Mouse (Mus musculus): ENCODE measurements around the gene Oog4. TPM values are rescaled to one million over a fixed set of nuclear protein-coding genes. Genes with fewer than 3 reads are reported as not detected.
"Not testable (repeated sequence)": the region's sequence is repeated elsewhere in the genome, so short reads cannot be mapped to it uniquely, and the experiment has no call there.

Oog4 gene
- not detected in 2 replicates for polyA plus RNA-seq (2015; fragmentation: Nextera tagmentation; extraction: Ambion mirVana)

DNA sequence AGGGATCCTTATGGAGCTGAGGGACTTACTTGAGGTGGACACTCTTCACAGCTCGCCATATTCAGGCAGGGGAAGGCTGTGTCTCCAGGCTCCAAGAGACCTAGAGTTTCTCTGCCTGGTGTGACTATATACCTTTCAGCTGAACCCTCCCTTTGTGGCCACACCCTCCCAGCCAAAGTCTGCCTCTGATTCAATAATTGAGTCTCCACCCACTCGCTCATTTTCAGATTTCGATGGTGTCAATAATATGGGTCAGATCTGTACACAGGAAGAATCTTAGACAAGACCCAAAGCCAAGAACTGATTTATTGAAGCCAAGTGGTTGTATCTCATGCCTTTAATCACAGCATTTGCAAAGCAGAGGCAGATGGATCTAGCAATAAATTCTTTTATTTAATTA is at the start of gene Oog4:
Gene Oog4 (minus strand): TSS at position 101 of the 400 bp plus-strand sequence.
- Histone ChIP-seq H3K27ac (no peak within 1 kb of the TSS), H3K4me2 (no peak within 1 kb of the TSS), H3K4me1 (replicated peaks) (no peaks in the 10 kb centered on the region), H3K9me3 (replicated peaks) (no peaks in the 10 kb centered on the region), H3K9ac (no peak within 1 kb of the TSS), H3K27me3 (no peaks in the 10 kb centered on the region), H3K36me3 (no peaks in the 10 kb centered on the region), H3K4me3 (no peak within 1 kb of the TSS)
- WGBS, result 75% methylated on average over 3 of the region's 3 CpGs
- ATAC-seq (replicated peaks; ENCODE audit: insufficient number of reproducible peaks, insufficient read depth, low FRiP score, low read depth), result no peak

DNA sequence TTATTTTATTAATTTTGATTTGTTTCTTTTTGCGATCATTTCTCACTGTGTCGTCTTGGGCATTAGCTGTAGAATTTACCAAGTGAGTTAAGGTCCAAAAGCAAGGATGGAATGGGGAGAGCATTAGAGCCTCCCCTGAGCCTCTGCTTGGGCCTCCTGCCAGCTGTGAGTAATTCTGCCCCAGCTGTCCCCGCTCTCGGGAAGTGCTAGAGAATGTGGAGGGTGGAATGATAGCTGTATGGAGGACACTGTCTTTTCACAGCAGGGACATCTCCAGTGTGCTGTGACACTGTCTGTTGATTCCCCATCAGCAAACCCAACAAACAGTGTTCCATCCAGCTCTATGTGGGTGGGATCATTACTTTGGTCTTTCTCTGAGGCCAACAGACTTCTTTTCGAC is 23.4 kb downstream of the Oog4 start:
- H3K27ac ChIP-seq; H3K9ac ChIP-seq; H3K4me3 ChIP-seq; H3K9me3 ChIP-seq (replicated peaks); H3K4me2 ChIP-seq; ATAC-seq (replicated peaks; ENCODE audit: insufficient number of reproducible peaks, insufficient read depth, low FRiP score, low read depth); H3K36me3 ChIP-seq; H3K27me3 ChIP-seq; H3K4me1 ChIP-seq (replicated peaks): not testable (repeated sequence)
- 55% methylated on average over 5 of the region's 5 CpGs for WGBS

DNA sequence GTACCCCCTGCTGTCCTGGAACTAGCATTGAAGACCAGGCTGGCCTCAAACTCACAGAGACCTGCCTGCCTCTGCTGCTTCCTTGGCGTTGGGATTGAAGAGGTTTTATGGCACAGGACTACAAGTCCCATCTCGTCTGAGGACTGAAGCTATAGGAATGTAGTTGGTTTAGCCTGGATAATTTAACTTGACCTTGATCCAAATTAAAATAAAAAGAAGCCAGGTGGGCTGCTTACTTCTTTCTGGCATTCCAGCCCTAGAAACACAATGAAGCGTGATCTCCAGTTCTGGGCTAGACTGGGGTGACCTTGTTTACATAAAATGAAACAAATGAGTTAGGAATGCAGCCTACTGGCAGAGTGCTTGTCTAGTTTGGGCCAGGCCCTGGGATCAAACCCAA is 36.0 kb downstream of the Oog4 start:
- Histone ChIP-seq H3K4me3 (no peak overlapping the region), H3K4me2 (no peak overlapping the region), H3K9me3 (replicated peaks) (no peaks in the 10 kb centered on the region), H3K9ac (no peak overlapping the region), H3K27me3 (no peaks in the 10 kb centered on the region), H3K4me1 (replicated peaks) (peaks cover 8% of the 10 kb centered on the region), H3K27ac (no peak overlapping the region), H3K36me3 (peaks cover 44% of the 10 kb centered on the region)
- ATAC-seq (replicated peaks; ENCODE audit: insufficient number of reproducible peaks, insufficient read depth, low FRiP score, low read depth), result no peak
- 92% methylated on average over 3 of the region's 3 CpGs for WGBS

DNA sequence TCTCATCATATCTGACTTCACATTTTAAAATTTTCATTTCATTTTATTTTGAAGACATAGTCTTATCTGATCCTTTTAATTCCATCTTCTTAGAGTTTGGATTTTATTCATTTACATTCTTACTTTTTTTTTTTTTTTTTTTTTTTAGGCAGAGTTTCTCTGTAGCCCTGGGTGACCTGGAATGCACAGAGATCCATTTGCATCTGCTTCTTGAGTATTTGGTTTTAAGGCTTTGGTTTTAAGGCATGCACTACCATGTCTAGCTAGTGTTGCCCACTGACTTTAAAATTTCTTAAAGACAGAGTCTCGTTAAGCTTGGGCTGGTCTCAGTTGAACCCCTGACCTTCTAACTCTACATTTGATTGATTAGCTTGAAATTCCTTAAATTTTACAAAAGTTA is 36.5 kb downstream of the Oog4 start:
- Histone ChIP-seq H3K36me3 (peaks cover 39% of the 10 kb centered on the region), H3K9ac (no peak overlapping the region), H3K27ac (no peak overlapping the region), H3K9me3 (replicated peaks) (no peaks in the 10 kb centered on the region), H3K4me1 (replicated peaks) (peaks cover 8% of the 10 kb centered on the region), H3K27me3 (no peaks in the 10 kb centered on the region), H3K4me2 (no peak overlapping the region; the same call in 1 of the 2 replicates), H3K4me3 (no peak overlapping the region)
- ATAC-seq (replicated peaks; ENCODE audit: insufficient number of reproducible peaks, insufficient read depth, low FRiP score, low read depth), result no peak
- 92% methylated on average over 1 of the region's 1 CpGs for WGBS

DNA sequence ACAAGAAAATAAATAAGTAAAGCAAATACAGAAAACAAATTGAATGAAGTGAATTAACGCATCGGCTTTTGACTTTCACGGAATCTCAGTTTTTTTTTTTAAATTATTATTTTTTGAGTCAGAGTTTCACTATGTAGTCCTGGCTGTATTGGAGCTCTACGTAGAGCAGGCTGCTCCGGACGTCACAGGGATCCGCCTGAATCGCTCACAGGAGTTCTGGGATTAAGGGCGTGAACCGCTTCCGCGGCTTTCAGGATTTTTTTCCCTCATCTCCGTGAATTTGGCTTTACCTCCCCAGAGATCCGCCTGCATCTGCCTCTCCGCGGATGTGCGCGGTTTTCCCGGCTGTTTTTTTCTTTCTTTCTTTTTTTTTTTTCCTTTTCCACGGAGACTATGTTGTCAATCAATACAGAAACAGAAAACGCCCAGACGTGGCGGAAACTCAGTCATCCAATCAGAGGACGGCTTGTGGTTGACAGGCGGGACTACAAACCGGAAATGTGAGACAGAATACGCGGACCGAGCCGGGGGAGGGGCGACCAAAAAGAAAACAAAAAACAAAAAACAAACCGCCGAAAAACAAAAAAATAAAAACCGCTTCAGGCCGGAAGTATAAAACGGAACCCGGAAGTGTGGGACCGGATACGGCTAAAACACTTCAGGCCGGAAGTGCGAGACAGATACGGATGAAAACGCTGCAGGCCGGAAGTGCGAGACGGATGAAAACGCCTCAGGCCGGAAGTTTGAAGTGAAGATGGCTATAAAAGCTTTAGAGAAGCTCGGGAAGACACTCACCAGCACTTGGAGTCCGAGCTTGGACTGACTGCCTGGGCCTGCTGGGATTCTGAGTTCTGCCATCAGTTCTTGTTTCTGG is 37.7 kb downstream of the Oog4 start, which contains the start of gene Pramef8:
Gene Pramef8 (plus strand): TSS at position 208 of the 874 bp plus-strand sequence.
- H3K4me2 ChIP-seq, result peak within 1 kb of the TSS; percentile 66
- no peaks in the 10 kb centered on the region for H3K27me3 ChIP-seq
- peak within 1 kb of the TSS; percentile 81 for H3K4me3 ChIP-seq
- ATAC-seq (replicated peaks; ENCODE audit: insufficient number of reproducible peaks, insufficient read depth, low FRiP score, low read depth), result peak; percentile 89
- H3K27ac ChIP-seq, result peak within 1 kb of the TSS; percentile 90
- H3K36me3 ChIP-seq, result peaks cover 27% of the 10 kb centered on the region
- peak within 1 kb of the TSS; percentile 71 for H3K9ac ChIP-seq
- WGBS, result 1% methylated on average over 50 of the region's 50 CpGs
- H3K9me3 ChIP-seq (replicated peaks), result no peaks in the 10 kb centered on the region
- H3K4me1 ChIP-seq (replicated peaks), result peaks cover 8% of the 10 kb centered on the region

DNA sequence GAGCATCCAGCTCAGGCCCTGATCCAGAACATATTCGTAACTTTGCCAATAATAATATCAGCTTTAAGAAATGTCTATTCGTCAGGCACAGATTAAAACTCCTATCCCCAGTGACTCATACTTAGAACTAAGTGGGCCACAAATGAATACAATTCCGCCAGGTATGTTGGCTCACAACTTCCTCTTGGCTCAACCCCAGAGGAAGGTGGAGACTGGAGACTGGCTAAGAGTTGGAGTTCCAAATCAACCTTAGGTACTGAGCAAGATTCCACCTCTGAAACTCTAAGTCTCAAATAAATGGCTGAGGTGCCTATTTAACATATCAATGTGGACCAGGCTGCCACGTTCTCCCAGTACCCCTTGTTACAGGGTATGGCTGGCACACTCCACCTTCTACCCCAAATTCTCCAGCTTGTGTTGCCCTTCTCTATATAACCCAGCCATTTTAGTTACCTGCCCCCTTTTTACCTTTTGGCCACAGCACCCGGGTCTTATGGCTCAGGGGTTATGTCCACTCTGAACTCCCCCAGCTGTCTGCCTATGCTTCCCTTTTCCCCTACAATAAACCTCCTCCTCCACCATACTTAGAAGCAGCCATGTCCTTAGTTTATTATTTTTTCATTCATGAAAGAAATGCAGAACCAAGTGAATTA is 38.4 kb downstream of the Oog4 start:
- Histone ChIP-seq H3K4me2 (peak overlapping the region; percentile 66), H3K4me3 (peak overlapping the region; percentile 81), H3K4me1 (replicated peaks) (peaks cover 8% of the 10 kb centered on the region), H3K27me3 (no peaks in the 10 kb centered on the region), H3K36me3 (peaks cover 20% of the 10 kb centered on the region), H3K27ac (no peak overlapping the region), H3K9ac (peak overlapping the region; percentile 71; the same call in 1 of the 2 replicates), H3K9me3 (replicated peaks) (no peaks in the 10 kb centered on the region)
- no peak for ATAC-seq (replicated peaks; ENCODE audit: insufficient number of reproducible peaks, insufficient read depth, low FRiP score, low read depth)
- WGBS, result 60% methylated on average over 5 of the region's 5 CpGs

DNA sequence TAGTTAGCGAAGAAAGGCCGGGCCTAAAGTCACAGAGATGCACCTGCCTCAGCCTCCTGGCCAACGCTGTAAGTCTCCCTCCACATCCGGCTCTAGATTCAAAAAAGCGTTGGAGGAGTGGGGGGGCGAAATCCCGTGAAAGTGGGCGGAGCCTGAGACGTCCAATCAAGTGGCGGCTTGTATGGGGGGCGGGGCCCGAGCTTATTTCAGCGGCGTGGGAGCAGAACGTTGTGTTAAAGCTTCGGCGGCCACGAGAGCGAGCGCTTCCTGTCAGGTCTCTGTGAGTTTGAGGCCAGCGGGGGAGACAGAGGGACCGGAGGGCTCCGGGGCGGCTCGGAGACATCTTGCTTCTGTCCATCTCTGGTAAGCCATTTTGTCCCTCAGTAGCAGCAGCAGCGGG is 55.9 kb downstream of the Oog4 start, which contains the start of gene Pramel1:
Gene Pramel1 (plus strand): TSS at position 248 of the 400 bp plus-strand sequence.
- ATAC-seq (replicated peaks; ENCODE audit: insufficient number of reproducible peaks, insufficient read depth, low FRiP score, low read depth), result no peak

DNA sequence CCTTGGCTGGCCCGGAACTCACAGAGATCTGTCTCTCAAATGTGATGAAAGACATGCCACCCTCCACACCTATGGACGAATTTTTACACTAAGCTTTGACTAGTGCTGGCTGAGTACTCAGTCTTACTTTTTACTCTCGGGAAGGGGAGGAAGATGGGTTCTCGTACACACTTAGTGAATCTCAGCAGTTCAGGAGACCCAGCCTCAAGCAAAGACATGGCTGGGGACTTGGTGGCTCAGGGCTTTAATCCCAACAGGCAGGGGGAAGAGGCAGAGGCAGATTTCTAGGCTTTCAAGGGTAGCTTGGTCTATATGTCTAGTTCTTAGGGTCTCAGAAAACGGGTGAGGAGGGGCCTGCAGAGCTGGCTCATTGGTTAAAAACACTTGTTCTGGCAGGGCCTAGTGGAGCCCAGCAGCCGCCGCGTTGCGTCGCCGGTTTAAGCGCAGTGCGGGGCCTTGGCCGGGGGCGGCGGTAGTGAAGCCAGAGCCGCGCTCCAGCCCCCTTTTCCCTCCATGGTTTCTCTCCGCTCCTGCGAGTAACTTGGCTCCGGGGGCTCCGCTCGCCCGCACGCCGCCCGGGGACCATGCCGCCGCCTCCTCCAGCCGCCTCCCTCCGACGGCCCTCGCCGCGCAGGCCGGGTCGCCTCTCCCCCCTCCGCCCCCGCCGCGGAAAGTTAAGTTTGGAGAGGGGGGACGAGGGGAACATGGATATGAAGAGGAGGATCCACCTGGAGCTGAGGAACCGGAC is 61.0 kb downstream of the Oog4 start:
- peak overlapping the region; percentile 51 for H3K4me3 ChIP-seq
- ATAC-seq (replicated peaks; ENCODE audit: insufficient number of reproducible peaks, insufficient read depth, low FRiP score, low read depth), result peak; percentile 55; the same call in 1 of the 2 replicates

More for the DNA sequence above, 55.9 kb downstream of the Oog4 start, which contains the start of gene Pramel1:
- Histone ChIP-seq H3K4me2 (no peak within 1 kb of the TSS), H3K4me1 (replicated peaks) (no peaks in the 10 kb centered on the region), H3K36me3 (no peaks in the 10 kb centered on the region), H3K27ac (no peak within 1 kb of the TSS), H3K9ac (no peak within 1 kb of the TSS), H3K27me3 (no peaks in the 10 kb centered on the region), H3K9me3 (replicated peaks) (no peaks in the 10 kb centered on the region), H3K4me3 (no peak within 1 kb of the TSS)
- WGBS, result 70% methylated on average over 26 of the region's 26 CpGs

More for the DNA sequence above, 61.0 kb downstream of the Oog4 start:
- H3K27me3 ChIP-seq, result no peaks in the 10 kb centered on the region
- no peaks in the 10 kb centered on the region for H3K9me3 ChIP-seq (replicated peaks)
- H3K4me1 ChIP-seq (replicated peaks), result 0 out of 2 replicates have a peak, but pooled peaks cover 2% of the 10 kb centered on the region
- H3K4me2 ChIP-seq, result peak overlapping the region; percentile 77
- peak overlapping the region; percentile 52; the same call in 1 of the 2 replicates for H3K9ac ChIP-seq
- H3K36me3 ChIP-seq, result no peaks in the 10 kb centered on the region
- H3K27ac ChIP-seq, result no peak overlapping the region
- WGBS, result 6% methylated on average over 42 of the region's 43 CpGs

Other genes with a start within 250 kb of the Oog4 start
- 6.6 and 7.8 TPM in 2 replicates for gene Prdm2, start 237.3 kb downstream of the Oog4 start, polyA plus RNA-seq (2015; fragmentation: Nextera tagmentation; extraction: Ambion mirVana)
- 22.9 and 26.6 TPM in 2 replicates for gene Pdpn, start 150.8 kb downstream of the Oog4 start, polyA plus RNA-seq (2015; fragmentation: Nextera tagmentation; extraction: Ambion mirVana)
- gene Lrrc38, start 100.6 kb downstream of the Oog4 start, polyA plus RNA-seq (2015; fragmentation: Nextera tagmentation; extraction: Ambion mirVana), result 0.11 and 0.25 TPM in 2 replicates
- not detected in 2 replicates for gene Pramel1, start 55.9 kb downstream of the Oog4 start, polyA plus RNA-seq (2015; fragmentation: Nextera tagmentation; extraction: Ambion mirVana)
- gene Pramef8, start 37.9 kb downstream of the Oog4 start, polyA plus RNA-seq (2015; fragmentation: Nextera tagmentation; extraction: Ambion mirVana), result 11.0 and 13.1 TPM in 2 replicates
- not detected in 2 replicates for gene Gm13043, start 61.0 kb upstream of the Oog4 start, polyA plus RNA-seq (2015; fragmentation: Nextera tagmentation; extraction: Ambion mirVana)
- gene Gm13040, start 85.6 kb upstream of the Oog4 start, polyA plus RNA-seq (2015; fragmentation: Nextera tagmentation; extraction: Ambion mirVana), result not detected in 2 replicates
- not detected in 2 replicates for gene BC080695, start 101.4 kb upstream of the Oog4 start, polyA plus RNA-seq (2015; fragmentation: Nextera tagmentation; extraction: Ambion mirVana)
- gene Gm13057, start 101.4 kb upstream of the Oog4 start, polyA plus RNA-seq (2015; fragmentation: Nextera tagmentation; extraction: Ambion mirVana), result not detected in 2 replicates
- not detected in 2 replicates for gene Gm13083, start 164.7 kb upstream of the Oog4 start, polyA plus RNA-seq (2015; fragmentation: Nextera tagmentation; extraction: Ambion mirVana)
- gene Gm13088, start 206.9 kb upstream of the Oog4 start, polyA plus RNA-seq (2015; fragmentation: Nextera tagmentation; extraction: Ambion mirVana), result not detected in 2 replicates